Mouse (Mus musculus) megakaryocyte, embryonic 14.5 days (primary cell): ENCODE measurements at regions not wholly inside any gene's neighbourhood (a gene's known extent, or its start where the extent isn't known, plus 50 kb on each side); places are given as distances from the start of the nearest gene placed in this dataset.

ENCODE experiments used
- FLI1 ChIP-seq: IDR thresholded peaks from 2 replicates; pipeline ENCODE4 v1.6.1; 2012; ENCODE audit warnings: low read length, inconsistent platforms, mixed read lengths
- GATA1 ChIP-seq: IDR thresholded peaks from 3 replicates; pipeline ENCODE4 v1.6.1; 2012; ENCODE audit warnings: mixed read lengths, low read length, inconsistent platforms, borderline replicate concordance

- TF ChIP-seq GATA1 (no peak), FLI1 (no peak)
Observed at GRCm38 (mm10) chr12:12725797-12726196, 215.9 kb downstream of the Mycn start.
